ENCODE assay signal across 17 mouse cellular contexts in the genomic region with DNA sequence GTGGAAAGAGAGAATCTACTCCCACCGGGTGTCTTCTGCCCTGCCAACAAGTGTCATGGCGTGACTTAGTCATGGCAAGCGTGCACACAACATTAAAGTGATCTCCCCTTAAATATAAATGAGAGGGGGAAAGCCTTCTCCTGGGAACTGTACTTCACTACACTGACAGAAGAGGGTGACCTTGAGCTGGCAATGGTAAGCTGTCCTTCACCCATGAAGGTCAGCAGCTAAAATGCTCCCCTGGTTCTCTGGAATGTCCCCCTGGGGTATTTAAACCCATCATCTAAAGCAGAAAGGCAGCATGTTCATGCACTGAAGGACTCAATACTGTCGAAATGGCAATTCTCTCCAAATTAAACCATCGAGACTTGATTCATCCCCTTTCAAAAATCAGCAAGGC.
DNase-seq lines count a peak whose midpoint lies in the region; ATAC-seq and TF ChIP-seq lines count a peak whose summit lies in the region.
"Had no signal": no experiment of that assay in that cellular context is flagged by ENCODE, and none has a peak within 500 bp of the region (broad histone marks: within the 10 kb centered on the region; RNA-seq: fewer than 3 reads in every experiment).

No protein-coding gene starts in this region.

- no peaks in the 10 kb centered on the region for H3K36me3 ChIP-seq in kidney, adult 2 months (ENCODE audit: control insufficient read depth, insufficient read depth, low read length)
- no peaks in the 10 kb centered on the region for H3K36me3 ChIP-seq in kidney, embryonic 16.5 days (ENCODE audit: insufficient read depth, low read length)
- no peaks in the 10 kb centered on the region; the same call in 1 of the 2 replicates for H3K36me3 ChIP-seq in E14TG2a.4 (ENCODE audit: insufficient read depth, low read length)
- H3K36me3 ChIP-seq: embryonic facial prominence, embryonic 13.5 days; liver, embryonic 13.5 days had no signal

- no peak overlapping the region for H3K9ac ChIP-seq in kidney, embryonic 16.5 days (replicated peaks; ENCODE audit: low read length)
- H3K9ac ChIP-seq: embryonic facial prominence, embryonic 13.5 days; liver, embryonic 13.5 days had no signal

- no peaks in the 10 kb centered on the region for H3K9me3 ChIP-seq in kidney, embryonic 16.5 days (ENCODE audit: low read length)
- no peaks in the 10 kb centered on the region for H3K9me3 ChIP-seq in E14TG2a.4 (ENCODE audit: low read length)
- H3K9me3 ChIP-seq: embryonic facial prominence, embryonic 13.5 days; liver, embryonic 13.5 days had no signal

- TF ChIP-seq POLR2A in kidney, adult 2 months (IDR thresholded peaks at IDR 0.05; ENCODE audit: low read depth, low read length), result no peak

- no peak for ATAC-seq in kidney, embryonic 16.5 days (ENCODE audit: low FRiP score, low TSS enrichment)

- peak; percentile 55 for DNase-seq in kidney, adult 2 months
- DNase-seq in A20 (ENCODE audit: low read depth, low spot score), result peak; percentile 16
- peak; percentile 64 for DNase-seq in kidney, adult 9 months
- DNase-seq in thymus, postnatal 4 days, result no peak
- DNase-seq in right cerebral cortex, postnatal 10 days (ENCODE audit: low spot score in 2 of 2), result no peak
- DNase-seq: adrenal gland, postnatal 36 days; cerebellum, adult 8-10 months; heart, adult 18-20 months; layer of hippocampus, adult 9-11 months; liver, embryonic 13.5 days; lung, postnatal 10 days; right cerebral cortex, adult 18-20 months; spleen, adult 18-20 months had no signal

- WGBS in kidney, adult 2 months, result 69% methylated on average over 5 of the region's 5 CpGs
- 83% methylated on average over 5 of the region's 5 CpGs for WGBS in kidney, embryonic 16.5 days

- H3K27me3 ChIP-seq in kidney, adult 2 months (replicated peaks; ENCODE audit: control insufficient read depth, insufficient read depth, low read length), result 0 out of 2 replicates have a peak, but pooled peaks cover 6% of the 10 kb centered on the region
- no peaks in the 10 kb centered on the region for H3K27me3 ChIP-seq in kidney, embryonic 16.5 days (ENCODE audit: insufficient read depth, low read length)
- no peaks in the 10 kb centered on the region for H3K27me3 ChIP-seq in E14TG2a.4 (ENCODE audit: insufficient read depth, low read length)
- H3K27me3 ChIP-seq: embryonic facial prominence, embryonic 13.5 days; liver, embryonic 13.5 days; megakaryocyte, embryonic 14.5 days had no signal

- H3K4me3 ChIP-seq in kidney, adult 2 months (ENCODE audit: insufficient read depth, low read depth, low read length), result no peak overlapping the region
- H3K4me3 ChIP-seq in kidney, embryonic 16.5 days (ENCODE audit: low read length), result no peak overlapping the region
- H3K4me3 ChIP-seq in E14TG2a.4 (replicated peaks; ENCODE audit: low read length), result no peak overlapping the region
- H3K4me3 ChIP-seq: embryonic facial prominence, embryonic 13.5 days; liver, embryonic 13.5 days; megakaryocyte, embryonic 14.5 days had no signal

- H3K4me2 ChIP-seq in kidney, embryonic 16.5 days (replicated peaks; ENCODE audit: low read depth, low read length), result no peak overlapping the region
- H3K4me2 ChIP-seq: embryonic facial prominence, embryonic 13.5 days; liver, embryonic 13.5 days had no signal

- no peaks in the 10 kb centered on the region; the same call in 1 of the 2 replicates for H3K4me1 ChIP-seq in kidney, adult 2 months (ENCODE audit: control insufficient read depth, insufficient read depth, low read length)
- peaks cover 3% of the 10 kb centered on the region for H3K4me1 ChIP-seq in kidney, embryonic 16.5 days (ENCODE audit: insufficient read depth, low read length)
- H3K4me1 ChIP-seq in E14TG2a.4 (replicated peaks; ENCODE audit: low read depth, low read length), result peaks cover 69% of the 10 kb centered on the region
- H3K4me1 ChIP-seq: embryonic facial prominence, embryonic 13.5 days; liver, embryonic 13.5 days; megakaryocyte, embryonic 14.5 days had no signal

- peak; percentile 38 for TF ChIP-seq CTCF in kidney, adult 2 months (conservative IDR thresholded peaks at IDR 0.05; ENCODE audit: insufficient read depth, insufficient read length, low read depth, low read length)
- peak; percentile 26; the same call in 1 of the 2 replicates for TF ChIP-seq CTCF in E14TG2a.4 (conservative IDR thresholded peaks at IDR 0.05; ENCODE audit: low read length)

- H3K27ac ChIP-seq in kidney, adult 2 months (ENCODE audit: insufficient read depth, low read depth, low read length), result 0 out of 2 replicates have a peak overlapping the region, but pooled peaks have one; percentile 56
- H3K27ac ChIP-seq in kidney, embryonic 16.5 days (ENCODE audit: low read length), result no peak overlapping the region
- H3K27ac ChIP-seq: embryonic facial prominence, embryonic 13.5 days; liver, embryonic 13.5 days had no signal

Comparison
In these comparisons a context has a peak if more than half of its experiments do, and no peak if none do; other contexts are left out.
1. DNase-seq: peak in kidney, adult 2 months (single experiment), A20 (single experiment) and kidney, adult 9 months (single experiment); none in thymus, postnatal 4 days (single experiment) and right cerebral cortex, postnatal 10 days (0 of 2).